Mouse (Mus musculus) spleen, adult 2 months (tissue): ENCODE data around the gene Ak9. TPM values are rescaled to one million over a fixed set of nuclear protein-coding genes. Genes with fewer than 3 reads are reported as not detected.

Experiments used
- DNase-seq, 2 experiments: peaks; one replicate each; pipeline versions ENCODE4 v3.0.0 to v3.0.0-alpha.2; 2012 to 2021; ENCODE audit warnings: low spot score in 2 of 2, low read depth in 1 of 2
- H3K27ac ChIP-seq: fragments of 200-500 bp; 2 replicates; pipeline ENCODE4 v1.5.1; 2012; ENCODE audit warnings: low read length, inconsistent platforms; ENCODE audit not compliant: insufficient read depth
- H3K27me3 ChIP-seq: fragments of 200-500 bp; 2 replicates; pipeline ENCODE4 v1.6.1; 2012; ENCODE audit warnings: mild to moderate bottlenecking, moderate library complexity, low read length, inconsistent platforms; ENCODE audit not compliant: control insufficient read depth, insufficient read depth
- H3K36me3 ChIP-seq: fragments of 200-500 bp; 2 replicates; pipeline ENCODE4 v1.6.1; 2012; ENCODE audit warnings: mild to moderate bottlenecking, low read length, inconsistent platforms; ENCODE audit not compliant: control insufficient read depth, insufficient read depth
- H3K4me1 ChIP-seq: fragments of 200-500 bp; 2 replicates; pipeline ENCODE4 v1.6.1; 2011; ENCODE audit warnings: inconsistent platforms; ENCODE audit not compliant: control insufficient read depth, insufficient read depth, insufficient read length
- H3K4me3 ChIP-seq: fragments of 200-500 bp; 2 replicates; pipeline ENCODE4 v1.5.1; 2011; ENCODE audit warnings: mild to moderate bottlenecking, inconsistent platforms; ENCODE audit not compliant: insufficient read depth, insufficient read length; ENCODE audit errors: extremely low read depth
- CTCF ChIP-seq: fragments of 200-500 bp; IDR thresholded peaks from 2 replicates; pipeline ENCODE4 v1.5.1; 2011; ENCODE audit warnings: mild to moderate bottlenecking, inconsistent platforms; ENCODE audit not compliant: insufficient read depth, insufficient read length, insufficient replicate concordance; ENCODE audit errors: extremely low read depth
- POLR2A ChIP-seq: fragments of 200-500 bp; IDR thresholded peaks from 2 replicates; pipeline ENCODE4 v1.6.1; 2011; ENCODE audit warnings: low read depth, low read length, inconsistent platforms
- WGBS: fragments of 180-500 bp; shearing (Covaris S2); methylation state at CpG from one replicate; pipeline ENCODE4 v1.1.7; 2018; 5-methylcytosine and 5-hydroxymethylcytosine counted together
- polyA plus RNA-seq: library from polyadenylated mRNA; depleted of rRNA; stranded (reverse); fragments of >200 nt; gene quantifications from 2 replicates; pipeline ENCODE4 v1.2.3, GENCODE M21; 2012

Ak9 gene
- polyA plus RNA-seq, 1 experiment = not detected

- H3K4me1 ChIP-seq = no peaks in the 10 kb centered on the region
- no peak overlapping the region for H3K4me3 ChIP-seq
- WGBS = 75% methylated on average over 6 of the region's 6 CpGs
- no peak overlapping the region for H3K27ac ChIP-seq
- DNase-seq = no peak
- H3K27me3 ChIP-seq = no peaks in the 10 kb centered on the region
- TF ChIP-seq POLR2A (no peak), CTCF (no peak)
- H3K36me3 ChIP-seq = peaks cover 14% of the 10 kb centered on the region
Measured at GRCm38 (mm10) chr10:41280177-41280576, 23.6 kb upstream of the Ak9 start.

- Histone ChIP-seq H3K27me3 (no peaks in the 10 kb centered on the region), H3K36me3 (peaks cover 14% of the 10 kb centered on the region), H3K27ac (no peak overlapping the region), H3K4me1 (no peaks in the 10 kb centered on the region), H3K4me3 (no peak overlapping the region)
- no peak for TF ChIP-seq CTCF
- TF ChIP-seq POLR2A = no peak
- 93% methylated on average over 2 of the region's 2 CpGs for WGBS
- no peak for DNase-seq
Measured at GRCm38 (mm10) chr10:41280796-41281195, 23.0 kb upstream of the Ak9 start.

GRCm38 (mm10) chr10:41282086-41282485 is 21.7 kb upstream of the Ak9 start:
- TF ChIP-seq POLR2A = no peak
- no peak for TF ChIP-seq CTCF
- H3K36me3 ChIP-seq = peaks cover 7% of the 10 kb centered on the region
- no peak for DNase-seq
- 91% methylated on average over 2 of the region's 2 CpGs for WGBS
- H3K27me3 ChIP-seq = no peaks in the 10 kb centered on the region
- H3K27ac ChIP-seq = no peak overlapping the region
- H3K4me1 ChIP-seq = no peaks in the 10 kb centered on the region
- no peak overlapping the region for H3K4me3 ChIP-seq

GRCm38 (mm10) chr10:41287618-41288017 is 16.2 kb upstream of the Ak9 start:
- Histone ChIP-seq H3K4me3 (no peak overlapping the region), H3K27me3 (no peaks in the 10 kb centered on the region), H3K27ac (no peak overlapping the region), H3K36me3 (peaks cover 4% of the 10 kb centered on the region), H3K4me1 (no peaks in the 10 kb centered on the region; the same call in 1 of the 2 replicates)
- WGBS = 96% methylated on average over 3 of the region's 3 CpGs
- DNase-seq = no peak
- TF ChIP-seq CTCF (no peak), POLR2A (no peak)

- 57% methylated on average over 1 of the region's 1 CpGs for WGBS
- Histone ChIP-seq H3K36me3 (peaks cover 4% of the 10 kb centered on the region), H3K27ac (no peak overlapping the region), H3K4me1 (no peaks in the 10 kb centered on the region; the same call in 1 of the 2 replicates), H3K4me3 (no peak overlapping the region), H3K27me3 (no peaks in the 10 kb centered on the region)
- TF ChIP-seq CTCF (no peak), POLR2A (no peak)
- no peak for DNase-seq
Measured at GRCm38 (mm10) chr10:41288074-41288473, 15.7 kb upstream of the Ak9 start.

GRCm38 (mm10) chr10:41288771-41289415 is 14.9 kb upstream of the Ak9 start:
- peaks cover 4% of the 10 kb centered on the region for H3K36me3 ChIP-seq
- H3K4me3 ChIP-seq = no peak overlapping the region
- 45% methylated on average over 16 of the region's 16 CpGs for WGBS
- H3K27me3 ChIP-seq = no peaks in the 10 kb centered on the region
- peak; percentile 85; the same call in 1 of the 2 replicates for TF ChIP-seq CTCF
- no peak for TF ChIP-seq POLR2A
- no peaks in the 10 kb centered on the region; the same call in 1 of the 2 replicates for H3K4me1 ChIP-seq
- peak; percentile 44 to 65 for DNase-seq
- H3K27ac ChIP-seq = no peak overlapping the region

GRCm38 (mm10) chr10:41291021-41291420 is 12.8 kb upstream of the Ak9 start:
- no peak for DNase-seq
- 76% methylated on average over 2 of the region's 2 CpGs for WGBS
- TF ChIP-seq POLR2A (no peak), CTCF (no peak)
- Histone ChIP-seq H3K4me1 (no peaks in the 10 kb centered on the region; the same call in 1 of the 2 replicates), H3K36me3 (no peaks in the 10 kb centered on the region), H3K27ac (no peak overlapping the region), H3K4me3 (no peak overlapping the region), H3K27me3 (no peaks in the 10 kb centered on the region)
